In the genomic region with DNA sequence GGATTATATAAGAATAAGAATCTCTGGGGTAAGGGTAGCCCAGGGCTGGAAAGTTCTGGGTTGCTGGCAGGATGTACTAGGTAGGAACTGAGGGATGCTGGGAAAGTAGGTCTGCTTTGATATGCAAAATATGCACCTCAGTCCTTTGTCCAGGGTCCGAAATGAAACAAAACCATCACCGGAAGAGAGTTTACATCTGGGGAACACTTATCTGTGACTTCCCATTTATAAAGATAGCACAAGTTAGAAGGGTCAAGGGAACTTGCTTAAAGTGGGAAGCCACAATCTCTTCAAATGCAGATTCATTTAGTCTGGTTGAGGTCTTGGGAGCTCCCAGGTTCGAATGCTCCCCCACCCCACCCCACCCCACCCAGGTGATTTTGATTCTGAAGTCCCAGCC, we compare ENCODE assay signal across 26 mouse cellular contexts. TPM values are rescaled to one million over a fixed set of nuclear protein-coding genes. Genes with fewer than 3 reads are reported as not detected.
DNase-seq lines count a peak whose midpoint lies in the region; TF ChIP-seq lines count a peak whose summit lies in the region.
"Had no signal": no experiment of that assay in that cellular context is flagged by ENCODE, and none has a peak within 500 bp of the region (broad histone marks: within the 10 kb centered on the region; RNA-seq: fewer than 3 reads in every experiment).

No protein-coding gene starts in this region.

- no peak overlapping the region for H3K4me3 ChIP-seq in ES-Bruce4 (ENCODE audit: low read depth, low read length)
- no peak overlapping the region for H3K4me3 ChIP-seq in lung, adult 2 months (replicated peaks; ENCODE audit: extremely low read depth, low read depth, low read length)
- H3K4me3 ChIP-seq: embryonic facial prominence, embryonic 13.5 days; embryonic facial prominence, embryonic 15.5 days; erythroblast, embryonic 14.5 days; forebrain, embryonic 10.5 days; forebrain, embryonic 12.5 days had no signal

- H3K36me3 ChIP-seq in ES-Bruce4 (ENCODE audit: control insufficient read depth, insufficient read depth, low read length, poor library complexity, severe bottlenecking): no peaks in the 10 kb centered on the region
- H3K36me3 ChIP-seq: embryonic facial prominence, embryonic 13.5 days; embryonic facial prominence, embryonic 15.5 days; forebrain, embryonic 10.5 days; forebrain, embryonic 12.5 days; G1E had no signal

- WGBS in lung, adult 2 months: 40% methylated on average over 3 of the region's 3 CpGs

- DNase-seq in ES-CJ7 (ENCODE audit: low read depth, low spot score) (peak; percentile 93), R1 (ENCODE audit: low read depth, low spot score) (peak; percentile 95), ZHBTc4 (ENCODE audit: low read depth, low spot score) (peak; percentile 78)
- no peak for DNase-seq in layer of hippocampus, postnatal 25 days (ENCODE audit: extremely low spot score in 1 of 2, low spot score in 1 of 2)
- no peak for DNase-seq in lung, adult 2 months
- no peak for DNase-seq in thymus, postnatal 10 days (ENCODE audit: low spot score in 2 of 2)
- DNase-seq in heart, postnatal 25 days (ENCODE audit: low spot score): no peak
- DNase-seq: adrenal gland, adult 2 months; adrenal gland, postnatal 10 days; adrenal gland, postnatal 25 days; cerebellum, adult 11 months; cerebellum, adult 18-20 months; cerebellum, adult 8-10 months; cerebellum, adult 9-11 months; cerebellum, postnatal 14 days; cerebellum, postnatal 36 days had no signal

- H3K27ac ChIP-seq in ES-Bruce4 (ENCODE audit: insufficient read depth, low read length): peak overlapping the region; percentile 99
- H3K27ac ChIP-seq: embryonic facial prominence, embryonic 13.5 days; embryonic facial prominence, embryonic 15.5 days; forebrain, embryonic 12.5 days had no signal

- peaks cover 2% of the 10 kb centered on the region for H3K4me1 ChIP-seq in ES-Bruce4 (ENCODE audit: control insufficient read depth, insufficient read depth, low read length)
- no peaks in the 10 kb centered on the region; the same call in 1 of the 2 replicates for H3K4me1 ChIP-seq in lung, adult 2 months (ENCODE audit: control insufficient read depth, insufficient read depth, low read length)
- H3K4me1 ChIP-seq: embryonic facial prominence, embryonic 13.5 days; embryonic facial prominence, embryonic 15.5 days had no signal

- H3K27me3 ChIP-seq in ES-Bruce4 (ENCODE audit: control insufficient read depth, insufficient read depth, low read length, poor library complexity, severe bottlenecking): no peaks in the 10 kb centered on the region
- H3K27me3 ChIP-seq: embryonic facial prominence, embryonic 13.5 days; embryonic facial prominence, embryonic 15.5 days; forebrain, embryonic 12.5 days had no signal

- no peak for TF ChIP-seq EP300 in ES-Bruce4 (IDR thresholded peaks at IDR 0.05; ENCODE audit: insufficient read depth, low read depth, low read length)

- no peak for TF ChIP-seq POLR2A in ES-Bruce4 (IDR thresholded peaks at IDR 0.05; ENCODE audit: insufficient read depth, low read length)
- TF ChIP-seq POLR2A in lung, adult 2 months (IDR thresholded peaks at IDR 0.05; ENCODE audit: borderline replicate concordance, extremely low read depth, low read depth, low read length): no peak

- no peak for TF ChIP-seq CTCF in ES-Bruce4 (IDR thresholded peaks at IDR 0.05; ENCODE audit: low read depth, low read length)
- TF ChIP-seq CTCF in lung, adult 2 months (IDR thresholded peaks at IDR 0.05; ENCODE audit: insufficient read depth, low read length): no peak

- H3K9ac ChIP-seq in ES-Bruce4 (ENCODE audit: low read depth, poor library complexity, severe bottlenecking): peak overlapping the region; percentile 78; the same call in 1 of the 2 replicates
- H3K9ac ChIP-seq: embryonic facial prominence, embryonic 13.5 days; embryonic facial prominence, embryonic 15.5 days; forebrain, embryonic 12.5 days had no signal

- no peaks in the 10 kb centered on the region; the same call in 1 of the 2 replicates for H3K9me3 ChIP-seq in ES-Bruce4 (replicated peaks; ENCODE audit: control insufficient read depth, insufficient read depth, low read length, poor library complexity, severe bottlenecking)
- H3K9me3 ChIP-seq: embryonic facial prominence, embryonic 13.5 days; embryonic facial prominence, embryonic 15.5 days; forebrain, embryonic 10.5 days; forebrain, embryonic 12.5 days had no signal

- intact Hi-C loops in heart, postnatal 25 days (cut with DNase I): no loop called here

RNA-seq across cellular contexts. Expression of a gene that starts 4.0 kb away (rescaled TPM):
- 4.6 and 5.1 TPM in 2 replicates for polyA plus RNA-seq in ES-Bruce4 (2011; ENCODE audit: insufficient read depth, insufficient read length, low read depth, missing spikeins)
- 10 to 100 TPM; 72.7 to 82.4 TPM for total RNA-seq in layer of hippocampus, postnatal 25 days (2021)
- polyA plus RNA-seq in lung, adult 2 months (2012; rRNA removed): 0.02 TPM in 1 of 2 replicates, not detected in the other
- under 1 TPM; 0.22 to 0.23 TPM for total RNA-seq in heart, postnatal 25 days (2021)
- total RNA-seq: common myeloid progenitor, adult 5-6 weeks had no signal
- polyA plus RNA-seq: C2C12; erythroblast, embryonic 14.5 days; G1E; Patski had no signal

Comparison
In these comparisons a context has a peak if more than half of its experiments do, and no peak if none do; other contexts are left out.
1. DNase-seq: peak in ES-CJ7 (single experiment), R1 (single experiment) and ZHBTc4 (single experiment); none in layer of hippocampus, postnatal 25 days (0 of 2), lung, adult 2 months (single experiment), thymus, postnatal 10 days (0 of 2) and heart, postnatal 25 days (single experiment).
2. RNA of a gene that starts 4.0 kb away (total RNA-seq): 72.7 to 82.4 TPM in layer of hippocampus, postnatal 25 days; 0.22 to 0.23 TPM in heart, postnatal 25 days; every median in the first group is over 10 times any median in the second.